In the genomic region with DNA sequence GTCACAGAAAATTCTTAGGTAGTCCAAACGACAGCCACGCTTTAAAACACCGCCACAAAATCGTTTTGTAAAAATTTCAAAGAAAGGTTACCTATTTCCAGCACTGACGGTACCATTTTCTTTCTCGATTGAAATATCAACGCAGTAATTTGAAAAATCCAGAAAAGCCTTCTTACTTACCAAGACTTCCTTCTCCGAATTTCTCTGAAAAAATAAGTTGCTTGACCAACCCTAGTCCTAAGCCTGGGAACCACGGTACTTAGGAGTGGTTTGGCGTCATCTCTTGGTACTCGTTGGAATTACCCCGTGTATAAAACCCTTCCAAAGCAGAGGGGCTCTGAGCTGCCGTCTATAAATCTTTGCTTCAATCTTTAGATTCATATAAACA, we compare ENCODE assay signal across 8 mouse cellular contexts. TPM values are rescaled to one million over a fixed set of nuclear protein-coding genes. Genes with fewer than 3 reads are reported as not detected.
DNase-seq lines count a peak whose midpoint lies in the region; ATAC-seq and TF ChIP-seq lines count a peak whose summit lies in the region.

TSS of gene Tlr6 (minus strand) at position 255 of the 388 bp plus-strand sequence.

- H3K27me3 ChIP-seq in liver, adult 2 months (ENCODE audit: control insufficient read depth, insufficient read depth, low read length), result no peaks in the 10 kb centered on the region
- H3K27me3 ChIP-seq in myocyte (ENCODE audit: control insufficient read depth, insufficient read depth, insufficient read length), result no peaks in the 10 kb centered on the region
- H3K27me3 ChIP-seq in midbrain, embryonic 15.5 days (replicated peaks), result no peaks in the 10 kb centered on the region

- peak within 1 kb of the TSS; percentile 42; the same call in 1 of the 2 replicates for H3K4me3 ChIP-seq in liver, adult 2 months (ENCODE audit: insufficient read depth, low read depth, low read length)
- peak within 1 kb of the TSS; percentile 40 for H3K4me3 ChIP-seq in myocyte
- H3K4me3 ChIP-seq in midbrain, embryonic 15.5 days, result no peak within 1 kb of the TSS

- H3K9ac ChIP-seq in liver, adult 2 months (ENCODE audit: low read depth, low read length), result peak within 1 kb of the TSS; percentile 21; the same call in 1 of the 2 replicates
- H3K9ac ChIP-seq in midbrain, embryonic 15.5 days, result no peak within 1 kb of the TSS

- TF ChIP-seq POLR2A in liver, adult 2 months (IDR thresholded peaks at IDR 0.05; ENCODE audit: extremely low read depth, insufficient read depth, low read length), result no peak
- TF ChIP-seq POLR2A in myocyte (IDR thresholded peaks at IDR 0.05; ENCODE audit: insufficient read length, low read depth), result no peak

- no peaks in the 10 kb centered on the region for H3K36me3 ChIP-seq in liver, adult 2 months (ENCODE audit: control insufficient read depth, insufficient read depth, low read length)
- no peaks in the 10 kb centered on the region for H3K36me3 ChIP-seq in myocyte (ENCODE audit: control insufficient read depth, insufficient read depth)
- no peaks in the 10 kb centered on the region for H3K36me3 ChIP-seq in midbrain, embryonic 15.5 days (replicated peaks)

- no peaks in the 10 kb centered on the region for H3K79me2 ChIP-seq in liver, adult 2 months (ENCODE audit: control insufficient read depth, insufficient read depth, low read length)
- no peaks in the 10 kb centered on the region for H3K79me2 ChIP-seq in myocyte (ENCODE audit: control insufficient read depth, insufficient read depth)

- no peak within 1 kb of the TSS for H3ac ChIP-seq in myocyte (ENCODE audit: control insufficient read depth, insufficient read length)

- ATAC-seq in midbrain, embryonic 15.5 days (replicated peaks), result no peak

- DNase-seq in liver, adult 2 months (ENCODE audit: extremely low read depth, low read depth, low spot score), result peak; percentile 19
- DNase-seq in liver (no peak), NIH3T3 (ENCODE audit: low read depth) (peak; percentile 93)
- peak; percentile 72 for DNase-seq in forelimb bud, embryonic 11.5 days (ENCODE audit: low read depth, low spot score)
- DNase-seq in kidney, postnatal 36 days, result peak; percentile 66 to 82
- peak; percentile 10 to 56 for DNase-seq in urinary bladder, postnatal 36 days (ENCODE audit: low spot score in 2 of 2)

- no peak for TF ChIP-seq CTCF in liver, adult 2 months (IDR thresholded peaks at IDR 0.05; ENCODE audit: low read depth, low read length)

- peaks cover 6% of the 10 kb centered on the region for H3K4me1 ChIP-seq in liver, adult 2 months (ENCODE audit: control insufficient read depth, insufficient read depth, low read length)
- no peaks in the 10 kb centered on the region for H3K4me1 ChIP-seq in midbrain, embryonic 15.5 days

- H3K27ac ChIP-seq in liver, adult 2 months (replicated peaks; ENCODE audit: insufficient read depth, low read depth, low read length), result no peak within 1 kb of the TSS; the same call in 1 of the 2 replicates
- H3K27ac ChIP-seq in midbrain, embryonic 15.5 days, result no peak within 1 kb of the TSS

- H3K4me2 ChIP-seq in myocyte (ENCODE audit: low read depth), result peak within 1 kb of the TSS; percentile 75
- no peak within 1 kb of the TSS for H3K4me2 ChIP-seq in midbrain, embryonic 15.5 days

- 73% methylated on average over 13 of the region's 13 CpGs for WGBS in liver, adult 2 months
- 87% methylated on average over 13 of the region's 13 CpGs for WGBS in midbrain, embryonic 15.5 days

- no peaks in the 10 kb centered on the region for H3K9me3 ChIP-seq in midbrain, embryonic 15.5 days

TF ChIP-seq in myocyte, 11 proteins besides CTCF, POLR2A, EP300 and RAD21:
- TF ChIP-seq TCF12 (IDR thresholded peaks at IDR 0.05; ENCODE audit: insufficient read depth, poor library complexity, severe bottlenecking), result no peak
- TF ChIP-seq REST (IDR thresholded peaks at IDR 0.05; ENCODE audit: insufficient read depth, insufficient read length), result no peak
- no peak for TF ChIP-seq MAX (IDR thresholded peaks at IDR 0.05; ENCODE audit: low read depth)
- no peak for TF ChIP-seq SRF (IDR thresholded peaks at IDR 0.05; ENCODE audit: control insufficient read depth, insufficient read length, low read depth)
- no peak for TF ChIP-seq MYOD1 (IDR thresholded peaks at IDR 0.05; ENCODE audit: control insufficient read depth in 1 of 3, insufficient read length in 2 of 3, low read depth in 2 of 3)
- TF ChIP-seq POLR2AphosphoS2 (IDR thresholded peaks at IDR 0.05; ENCODE audit: insufficient read length, low read depth), result no peak
- TF ChIP-seq TCF3 (IDR thresholded peaks at IDR 0.05; ENCODE audit: insufficient read length, low read depth), result no peak
- no peak for TF ChIP-seq USF1 (IDR thresholded peaks at IDR 0.05; ENCODE audit: low read depth)
- no peak for TF ChIP-seq E2F4 (IDR thresholded peaks at IDR 0.05; ENCODE audit: insufficient read depth)
- no peak for TF ChIP-seq MYOG (IDR thresholded peaks at IDR 0.05; ENCODE audit: control insufficient read depth in 1 of 3, insufficient read depth in 1 of 3, insufficient read length in 2 of 3, low read depth in 2 of 3)
- no peak for TF ChIP-seq CEBPB (IDR thresholded peaks at IDR 0.05; ENCODE audit: insufficient read depth, poor library complexity, severe bottlenecking)

RNA-seq across cellular contexts. Expression of gene Tlr6, which starts in this region (rescaled TPM):
- total RNA-seq in liver, adult 2 months (2014; rRNA removed), result 0.46 and 0.67 TPM in 2 replicates
- 0.15 and 0.18 TPM in 2 replicates for polyA plus RNA-seq in liver, adult 2 months (2012; rRNA removed)
- polyA plus RNA-seq in myocyte (2012; fragmentation: generic; extraction: Trizol), result 4.5 TPM
- 0.40 and 0.82 TPM in 2 replicates for polyA plus RNA-seq in midbrain, embryonic 15.5 days (2015; fragmentation: Nextera tagmentation; extraction: Ambion mirVana)

Comparison
In these comparisons a context has a peak if more than half of its experiments do, and no peak if none do; other contexts are left out.
1. Peak in DNase-seq, H3K4me3 ChIP-seq and H3K9ac ChIP-seq in liver, adult 2 months; RNA of the gene not detected or under 1 TPM.